Mouse (Mus musculus) testis, adult 2 months (tissue): ENCODE results near the gene Dbx1.

Experiments
- CTCF ChIP-seq: fragments of 200-500 bp; IDR thresholded peaks from 2 replicates; pipeline ENCODE4 v1.5.1; 2012; ENCODE audit warnings: low read depth, mild to moderate bottlenecking, inconsistent platforms, low read length, moderate library complexity; ENCODE audit not compliant: control insufficient read depth, insufficient read depth, insufficient replicate concordance
- POLR2A ChIP-seq: fragments of 200-500 bp; IDR thresholded peaks from 2 replicates; pipeline ENCODE4 v1.6.1; 2012; ENCODE audit warnings: low read depth, mild to moderate bottlenecking, inconsistent platforms, low read length, moderate library complexity; ENCODE audit not compliant: control insufficient read depth

- TF ChIP-seq CTCF (no peak), POLR2A (no peak)
Observed at GRCm38 (mm10) chr7:49604244-49604643, 32.4 kb downstream of the Dbx1 start.
